Mouse (Mus musculus) effector memory CD4-positive, alpha-beta T cell, adult 5 months (primary cell): ENCODE results near the gene Chil5. TPM values are rescaled to one million over a fixed set of nuclear protein-coding genes. Genes with fewer than 3 reads are reported as not detected.

Experiments used
- polyA plus RNA-seq: library from polyadenylated mRNA; unstranded; fragments of 100-300 nt; shearing (Covaris generic); gene quantifications from one replicate; pipeline ENCODE4 v1.2.1, GENCODE M21; 2017

Chil5 gene
- polyA plus RNA-seq = 2.5 TPM

DNA sequence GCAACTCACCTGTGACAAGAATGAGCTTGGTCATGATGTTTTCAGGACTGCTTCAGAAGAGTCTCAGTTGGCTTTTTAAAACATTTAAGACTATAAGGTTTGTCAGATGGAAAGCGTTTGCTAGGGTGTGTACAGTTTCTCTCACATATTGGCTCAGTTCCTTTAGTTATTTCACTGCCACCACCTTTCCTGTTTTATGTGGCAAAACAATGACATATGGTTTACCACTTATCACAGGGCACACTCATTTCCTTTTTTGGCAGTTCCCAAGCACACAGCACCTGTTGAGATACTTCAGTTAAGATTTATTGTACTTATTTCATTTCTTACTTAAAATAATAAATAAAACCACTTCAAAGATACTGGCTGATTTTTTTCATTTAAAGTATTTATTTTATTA is at the start of gene Chil5:
Gene Chil5 (minus strand): TSS at position 34 of the 400 bp plus-strand sequence.

GRCm38 (mm10) chr3:106014546-106014945 is 18.1 kb downstream of the Chil5 start, which contains the start of gene Pifo:
Gene Pifo, minus strand, starts transcription at chr3:106014646.

GRCm38 (mm10) chr3:105973411-105973810 is 59.2 kb downstream of the Chil5 start, which contains the start of gene Ovgp1:
Gene Ovgp1, plus strand, starts transcription at chr3:105973711.

Other genes starting within 250 kb of the Chil5 start
- 228 TPM for gene Rap1a, start 231.5 kb downstream of the Chil5 start, polyA plus RNA-seq
- not detected for gene Adora3, start 162.0 kb downstream of the Chil5 start, polyA plus RNA-seq
- not detected for gene Tmigd3, start 161.9 kb downstream of the Chil5 start, polyA plus RNA-seq
- gene I830077J02Rik, start 100.2 kb downstream of the Chil5 start, polyA plus RNA-seq = 0.51 TPM
- gene Wdr77, start 73.4 kb downstream of the Chil5 start, polyA plus RNA-seq = 48.0 TPM
- 248 TPM for gene Atp5f1, start 72.7 kb downstream of the Chil5 start, polyA plus RNA-seq
- 6.1 TPM for gene Ovgp1, start 59.1 kb downstream of the Chil5 start, polyA plus RNA-seq
- gene Pifo, start 18.2 kb downstream of the Chil5 start, polyA plus RNA-seq = 3.7 TPM
- 0.25 TPM for gene Chia1, start 80.4 kb upstream of the Chil5 start, polyA plus RNA-seq
- not detected for gene Chil3, start 134.8 kb upstream of the Chil5 start, polyA plus RNA-seq
- gene Chil4, start 186.7 kb upstream of the Chil5 start, polyA plus RNA-seq = not detected